Mouse (Mus musculus) testis, adult 2 months (tissue): ENCODE data around the gene Kcna10.

ENCODE experiments used
- CTCF ChIP-seq: fragments of 200-500 bp; IDR thresholded peaks from 2 replicates; pipeline ENCODE4 v1.5.1; 2012; ENCODE audit warnings: low read depth, mild to moderate bottlenecking, inconsistent platforms, low read length, moderate library complexity; ENCODE audit not compliant: control insufficient read depth, insufficient read depth, insufficient replicate concordance
- POLR2A ChIP-seq: fragments of 200-500 bp; IDR thresholded peaks from 2 replicates; pipeline ENCODE4 v1.6.1; 2012; ENCODE audit warnings: low read depth, mild to moderate bottlenecking, inconsistent platforms, low read length, moderate library complexity; ENCODE audit not compliant: control insufficient read depth

- no peak for TF ChIP-seq CTCF
- no peak for TF ChIP-seq POLR2A
These were observed 18.7 kb downstream of the Kcna10 start for GRCm38 (mm10) chr3:107201310-107202180.
